Mouse (Mus musculus) heart, postnatal 0 days (tissue): ENCODE measurements around the gene Tatdn2. TPM values are rescaled to one million over a fixed set of nuclear protein-coding genes. Genes with fewer than 3 reads are reported as not detected.

ENCODE experiments used
- ATAC-seq: fragments of 200-750 bp; cut with Nextera tagmentation; 2 replicates; pipeline ENCODE4 v1.8.0; 2017; ENCODE audit warnings: low read depth, moderate number of reproducible peaks, moderate library complexity; ENCODE audit not compliant: insufficient read depth
- DNase-seq: peaks from one replicate; pipeline ENCODE4 v3.0.0-alpha.2; 2016; ENCODE audit warnings: low spot score
- H3K27ac ChIP-seq: fragments of 300-500 bp; sonication (generic); 2 replicates; pipeline ENCODE4 v1.5.1; 2014; ENCODE audit warnings: low read depth, mild to moderate bottlenecking
- H3K27me3 ChIP-seq: fragments of 300-500 bp; sonication (generic); 2 replicates; pipeline ENCODE4 v1.6.1; 2014; ENCODE audit warnings: low read length, mixed read lengths; ENCODE audit not compliant: control insufficient read depth, insufficient read depth
- H3K36me3 ChIP-seq: fragments of 300-500 bp; sonication (generic); replicated peaks from 2 replicates; pipeline ENCODE4 v1.6.1; 2014; ENCODE audit warnings: low read length, mixed read lengths; ENCODE audit not compliant: control insufficient read depth, insufficient read depth
- H3K4me1 ChIP-seq: fragments of 300-500 bp; sonication (generic); 2 replicates; pipeline ENCODE4 v1.6.1; 2014; ENCODE audit warnings: antibody characterized with exemption; ENCODE audit not compliant: control insufficient read depth, insufficient read depth
- H3K4me2 ChIP-seq: fragments of 300-500 bp; sonication (generic); 2 replicates; pipeline ENCODE4 v1.6.1; 2014; ENCODE audit warnings: low read depth, mild to moderate bottlenecking, low read length, moderate library complexity
- H3K4me3 ChIP-seq: fragments of 300-500 bp; sonication (generic); 2 replicates; pipeline ENCODE4 v1.5.1; 2014; ENCODE audit warnings: low read depth, low read length
- H3K9ac ChIP-seq: fragments of 300-500 bp; sonication (generic); replicated peaks from 2 replicates; pipeline ENCODE4 v1.6.1; 2014; ENCODE audit warnings: low read depth, low read length, mixed read lengths
- H3K9me3 ChIP-seq: fragments of 300-500 bp; sonication (generic); replicated peaks from 2 replicates; pipeline ENCODE4 v1.6.1; 2016; ENCODE audit warnings: low read length; ENCODE audit not compliant: control insufficient read depth
- CTCF ChIP-seq: IDR thresholded peaks from 2 replicates; pipeline ENCODE4 v1.5.1; 2016; ENCODE audit warnings: antibody characterized with exemption, control low read depth, low read depth
- EP300 ChIP-seq: IDR thresholded peaks from 2 replicates; pipeline ENCODE4 v1.6.1; 2016; ENCODE audit warnings: antibody characterized with exemption, low read depth
- WGBS: fragments of 180-500 bp; shearing (Covaris S2); extraction: QIAGEN DNeasy Blood & Tissue Kit; methylation state at CpG from one replicate; pipeline ENCODE4 v1.1.7; 2014; 5-methylcytosine and 5-hydroxymethylcytosine counted together
- polyA plus RNA-seq: library from polyadenylated mRNA; unstranded; fragments of >200 nt; fragmentation: Nextera tagmentation; extraction: Ambion mirVana; gene quantifications from 2 replicates; pipeline ENCODE4 v1.2.1, GENCODE M21; 2015
- total RNA-seq: library from RNA; depleted of rRNA; stranded (reverse); fragments of >200 nt; gene quantifications from 2 replicates; pipeline ENCODE4 v1.2.3, GENCODE M21; 2014; ENCODE audit warnings: low replicate concordance

Gene Tatdn2
- total and polyA plus RNA-seq, 2 experiments from 2014 or later: 1.1 to 32.1 TPM

DNA sequence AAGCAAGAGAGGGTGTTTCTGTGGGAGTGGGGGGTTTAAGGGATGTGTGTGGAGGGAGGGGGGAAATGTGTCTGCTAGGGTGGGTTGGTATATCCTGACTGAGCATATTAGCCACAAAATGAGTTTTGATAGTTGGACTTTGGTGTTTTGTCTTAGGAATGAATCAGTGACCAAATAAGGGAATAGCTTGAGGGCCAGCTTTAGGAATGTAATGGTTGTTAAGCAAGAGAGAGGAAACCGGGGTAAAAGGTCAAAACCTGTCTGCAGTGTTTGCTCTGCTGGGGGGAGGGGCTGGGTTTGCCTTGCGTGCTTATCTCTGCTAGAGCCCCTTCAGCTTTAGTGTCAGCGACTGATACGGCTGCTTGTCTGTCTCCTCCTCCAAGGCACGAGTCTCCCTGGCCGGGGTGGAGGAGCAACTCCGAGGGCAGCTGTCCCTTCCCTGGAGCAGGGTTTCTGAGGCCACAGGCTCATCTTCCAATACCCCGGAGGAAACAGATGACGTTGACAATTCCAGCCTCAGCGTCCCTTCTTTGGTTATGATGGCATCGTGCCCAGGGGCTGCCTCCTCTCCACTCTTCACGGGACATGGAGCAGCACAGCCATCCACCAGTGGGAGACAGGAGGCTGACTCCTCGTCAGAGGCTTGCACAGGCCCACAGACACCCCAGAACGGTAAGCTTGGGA is 6.3 kb upstream of the Tatdn2 start:
- TF ChIP-seq EP300: 0 out of 2 replicates have a peak, but pooled peaks have one; percentile 20
- TF ChIP-seq CTCF: no peak
- H3K9me3 ChIP-seq: no peaks in the 10 kb centered on the region
- ATAC-seq: peak; percentile 76
- peak overlapping the region; percentile 81 for H3K27ac ChIP-seq
- peak overlapping the region; percentile 33 for H3K4me2 ChIP-seq
- no peaks in the 10 kb centered on the region for H3K27me3 ChIP-seq
- peak overlapping the region; percentile 29 for H3K9ac ChIP-seq
- H3K4me1 ChIP-seq: peaks cover 13% of the 10 kb centered on the region; the same call in 1 of the 2 replicates
- H3K4me3 ChIP-seq: 0 out of 2 replicates have a peak overlapping the region, but pooled peaks have one; percentile 9
- 2% methylated on average over 14 of the region's 14 CpGs for WGBS
- no peaks in the 10 kb centered on the region; the same call in 1 of the 2 replicates for H3K36me3 ChIP-seq
- peak; percentile 90 for DNase-seq

DNA sequence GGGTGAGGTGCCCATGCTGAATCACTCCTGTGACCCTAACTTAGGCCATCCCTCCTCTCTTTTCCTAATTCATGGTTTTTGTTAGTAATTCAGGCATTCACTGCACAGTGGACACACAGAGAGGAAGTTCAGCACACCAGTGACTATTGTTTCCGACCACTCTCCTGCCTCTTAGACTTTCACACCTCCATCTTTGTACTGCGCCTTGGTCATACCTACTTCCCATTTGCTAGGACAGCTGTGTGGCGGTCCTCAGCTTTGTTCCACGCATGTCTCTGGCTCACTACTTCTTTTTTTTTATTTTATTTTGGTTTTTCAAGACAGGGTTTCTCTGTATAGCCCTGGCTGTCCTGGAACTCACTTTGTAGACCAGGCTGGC is 5.8 kb upstream of the Tatdn2 start:
- no peaks in the 10 kb centered on the region for H3K27me3 ChIP-seq
- peak overlapping the region; percentile 29 for H3K9ac ChIP-seq
- ATAC-seq (no peak), DNase-seq (no peak)
- H3K4me2 ChIP-seq: peak overlapping the region; percentile 33
- H3K27ac ChIP-seq: peak overlapping the region; percentile 81
- H3K9me3 ChIP-seq: no peaks in the 10 kb centered on the region
- H3K36me3 ChIP-seq: no peaks in the 10 kb centered on the region; the same call in 1 of the 2 replicates
- TF ChIP-seq EP300: no peak
- TF ChIP-seq CTCF: no peak
- no peak overlapping the region for H3K4me3 ChIP-seq
- 71% methylated on average over 4 of the region's 4 CpGs for WGBS
- H3K4me1 ChIP-seq: peaks cover 13% of the 10 kb centered on the region; the same call in 1 of the 2 replicates

DNA sequence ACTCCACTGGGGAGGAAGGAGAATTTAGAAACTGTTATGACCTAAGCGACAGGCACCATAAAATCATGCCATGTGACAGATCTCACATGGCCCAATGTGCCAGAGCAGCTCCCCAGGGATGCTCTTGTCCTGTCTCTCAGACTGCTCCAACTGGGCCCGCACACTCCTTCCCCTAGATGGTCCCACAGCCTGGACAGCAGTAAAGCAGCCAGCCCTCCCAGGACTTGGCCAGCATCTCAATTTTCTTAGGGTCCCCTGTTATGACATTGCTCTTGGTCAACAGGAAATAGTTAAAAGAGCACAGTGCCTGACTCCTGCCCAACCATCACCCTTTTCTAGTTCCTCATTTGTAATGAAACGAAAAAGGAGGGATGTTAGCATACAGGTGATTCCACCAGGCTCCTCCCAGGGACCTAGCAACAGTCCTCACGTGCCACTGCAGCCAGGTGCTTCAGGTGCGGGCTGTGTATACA is 4.2 kb upstream of the Tatdn2 start:
- Histone ChIP-seq H3K4me1 (peaks cover 14% of the 10 kb centered on the region; the same call in 1 of the 2 replicates), H3K4me3 (no peak overlapping the region), H3K9ac (no peak overlapping the region), H3K4me2 (no peak overlapping the region), H3K36me3 (no peaks in the 10 kb centered on the region; the same call in 1 of the 2 replicates), H3K9me3 (no peaks in the 10 kb centered on the region), H3K27ac (no peak overlapping the region), H3K27me3 (no peaks in the 10 kb centered on the region)
- TF ChIP-seq EP300: no peak
- no peak for TF ChIP-seq CTCF
- 82% methylated on average over 5 of the region's 5 CpGs for WGBS
- DNase-seq: no peak
- ATAC-seq: no peak

DNA sequence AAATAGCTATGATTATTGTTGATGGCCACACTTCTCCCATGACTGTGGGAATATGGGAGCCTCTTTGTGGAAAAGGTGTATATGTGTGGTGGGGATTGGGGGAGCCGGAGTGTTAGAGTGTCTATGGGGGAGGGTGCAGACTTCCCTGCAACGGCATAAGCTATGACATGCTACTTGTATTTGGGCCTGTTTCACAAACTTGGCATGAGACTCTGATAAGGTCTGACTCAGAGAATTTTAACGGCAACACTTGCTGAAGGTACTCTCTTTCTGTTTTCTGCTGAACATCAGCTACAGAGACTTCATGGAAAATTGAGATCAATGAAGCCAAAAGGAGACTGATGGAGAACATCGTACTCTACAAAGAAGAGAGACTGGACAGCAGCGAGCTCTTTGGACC is 3.5 kb upstream of the Tatdn2 start:
- ATAC-seq (no peak), DNase-seq (no peak)
- H3K4me2 ChIP-seq: no peak overlapping the region
- H3K9me3 ChIP-seq: no peaks in the 10 kb centered on the region
- 62% methylated on average over 5 of the region's 5 CpGs for WGBS
- TF ChIP-seq EP300 (no peak), CTCF (no peak)
- no peaks in the 10 kb centered on the region; the same call in 1 of the 2 replicates for H3K36me3 ChIP-seq
- H3K9ac ChIP-seq: no peak overlapping the region
- H3K4me3 ChIP-seq: no peak overlapping the region
- peaks cover 21% of the 10 kb centered on the region for H3K4me1 ChIP-seq
- H3K27me3 ChIP-seq: no peaks in the 10 kb centered on the region
- no peak overlapping the region for H3K27ac ChIP-seq

DNA sequence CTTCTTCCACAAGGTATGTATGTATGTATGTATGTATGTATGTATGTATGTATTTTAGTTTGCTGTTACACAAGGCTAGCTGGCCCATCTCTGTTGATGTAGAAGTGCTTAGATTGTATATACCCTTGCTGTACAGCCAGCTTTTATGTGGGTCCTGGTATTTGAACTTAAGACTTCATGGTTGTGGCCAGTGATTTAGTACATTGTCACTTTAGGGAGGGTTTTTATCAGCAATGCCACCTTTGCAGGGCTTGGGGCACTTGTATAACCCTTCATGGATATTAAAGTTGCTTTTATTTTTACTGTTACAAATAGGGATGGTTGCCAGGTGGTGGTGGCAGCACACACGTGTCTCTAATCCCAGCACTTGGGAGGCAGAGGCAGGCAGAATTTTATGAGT is 1.6 kb upstream of the Tatdn2 start:
- no peak overlapping the region for H3K4me3 ChIP-seq
- H3K4me1 ChIP-seq: peaks cover 30% of the 10 kb centered on the region
- H3K36me3 ChIP-seq: peaks cover 7% of the 10 kb centered on the region; the same call in 1 of the 2 replicates
- no peaks in the 10 kb centered on the region for H3K27me3 ChIP-seq
- H3K9ac ChIP-seq: no peak overlapping the region
- DNase-seq (no peak), ATAC-seq (no peak)
- TF ChIP-seq CTCF (no peak), EP300 (no peak)
- no peak overlapping the region for H3K27ac ChIP-seq
- H3K4me2 ChIP-seq: no peak overlapping the region
- no peaks in the 10 kb centered on the region for H3K9me3 ChIP-seq
- 73% methylated on average over 1 of the region's 1 CpGs for WGBS
